Mouse (Mus musculus) forebrain, embryonic 14.5 days (tissue): Measurements from ENCODE around the gene Utp20. TPM values are rescaled to one million over a fixed set of nuclear protein-coding genes. Genes with fewer than 3 reads are reported as not detected.

Experiments used
- ATAC-seq: fragments of 200-750 bp; cut with Nextera tagmentation; 2 replicates; pipeline ENCODE4 v1.8.0; 2017; ENCODE audit warnings: mild to moderate bottlenecking, moderate library complexity
- DNase-seq: peaks from one replicate; pipeline ENCODE4 v3.0.0-alpha.2; 2015; ENCODE audit warnings: low spot score
- H3K27ac ChIP-seq: fragments of 300-500 bp; sonication (generic); 2 replicates; pipeline ENCODE4 v1.5.1; 2014; ENCODE audit warnings: low read depth, mild to moderate bottlenecking, control low read depth, low read length, moderate library complexity
- H3K27me3 ChIP-seq: fragments of 300-500 bp; sonication (generic); replicated peaks from 2 replicates; pipeline ENCODE4 v1.6.1; 2014; ENCODE audit warnings: low read length, control low read depth, mixed read lengths; ENCODE audit not compliant: control insufficient read depth, insufficient read depth
- H3K36me3 ChIP-seq: fragments of 300-500 bp; sonication (generic); 2 replicates; pipeline ENCODE4 v1.6.1; 2014; ENCODE audit warnings: low read length, control low read depth; ENCODE audit not compliant: control insufficient read depth, insufficient read depth
- H3K4me1 ChIP-seq: fragments of 300-500 bp; sonication (generic); 2 replicates; pipeline ENCODE4 v1.6.1; 2014; ENCODE audit warnings: antibody characterized with exemption, low read length, control low read depth; ENCODE audit not compliant: control insufficient read depth, insufficient read depth
- H3K4me2 ChIP-seq: fragments of 300-500 bp; sonication (generic); 2 replicates; pipeline ENCODE4 v1.6.1; 2014; ENCODE audit warnings: mild to moderate bottlenecking, control low read depth, low read length
- H3K4me3 ChIP-seq: fragments of 300-500 bp; sonication (generic); 2 replicates; pipeline ENCODE4 v1.5.1; 2014; ENCODE audit warnings: low read depth, low read length, control low read depth
- H3K9ac ChIP-seq: fragments of 300-500 bp; sonication (generic); 2 replicates; pipeline ENCODE4 v1.6.1; 2014; ENCODE audit warnings: mild to moderate bottlenecking, low read length, control low read depth, moderate library complexity
- H3K9me3 ChIP-seq: fragments of 300-500 bp; sonication (generic); replicated peaks from 2 replicates; pipeline ENCODE4 v1.6.1; 2016; ENCODE audit warnings: low read length, control low read depth, mixed read lengths; ENCODE audit not compliant: control insufficient read depth
- WGBS: fragments of 180-500 bp; shearing (Covaris S2); extraction: QIAGEN DNeasy Blood & Tissue Kit; methylation state at CpG from one replicate; pipeline ENCODE4 v1.1.7; 2014; 5-methylcytosine and 5-hydroxymethylcytosine counted together
- polyA plus RNA-seq: library from polyadenylated mRNA; unstranded; fragments of >200 nt; fragmentation: Nextera tagmentation; extraction: Ambion mirVana; gene quantifications from 2 replicates; pipeline ENCODE4 v1.2.1, GENCODE M21; 2014

The Utp20 gene
- polyA plus RNA-seq, 1 experiment from 2014 or later: 11.7 TPM

GRCm38 (mm10) chr10:88717756-88718025, 108.9 kb downstream of the Utp20 start:
- no peaks in the 10 kb centered on the region for H3K36me3 ChIP-seq
- H3K4me2 ChIP-seq: no peak overlapping the region
- no peak for DNase-seq
- H3K27me3 ChIP-seq: no peaks in the 10 kb centered on the region
- no peak for ATAC-seq
- H3K4me1 ChIP-seq: no peaks in the 10 kb centered on the region
- H3K27ac ChIP-seq: no peak overlapping the region
- no peak overlapping the region for H3K4me3 ChIP-seq
- no peaks in the 10 kb centered on the region for H3K9me3 ChIP-seq
- H3K9ac ChIP-seq: no peak overlapping the region
- 56% methylated on average over 2 of the region's 2 CpGs for WGBS

GRCm38 (mm10) chr10:88716986-88717755, 109.4 kb downstream of the Utp20 start:
- WGBS: 60% methylated on average over 13 of the region's 13 CpGs
- no peak overlapping the region for H3K4me3 ChIP-seq

GRCm38 (mm10) chr10:88715621-88716020, 111.0 kb downstream of the Utp20 start:
- H3K4me3 ChIP-seq: no peak overlapping the region
- no peaks in the 10 kb centered on the region for H3K27me3 ChIP-seq
- no peak for ATAC-seq
- no peak overlapping the region for H3K9ac ChIP-seq
- H3K27ac ChIP-seq: no peak overlapping the region
- H3K36me3 ChIP-seq: no peaks in the 10 kb centered on the region
- WGBS: 68% methylated on average over 6 of the region's 6 CpGs
- no peaks in the 10 kb centered on the region for H3K4me1 ChIP-seq
- no peaks in the 10 kb centered on the region for H3K9me3 ChIP-seq
- no peak for DNase-seq
- H3K4me2 ChIP-seq: no peak overlapping the region

More at GRCm38 (mm10) chr10:88716986-88717755, 109.4 kb downstream of the Utp20 start:
- Histone ChIP-seq H3K9ac (no peak overlapping the region), H3K4me1 (no peaks in the 10 kb centered on the region), H3K27ac (no peak overlapping the region), H3K27me3 (no peaks in the 10 kb centered on the region), H3K4me2 (no peak overlapping the region), H3K36me3 (no peaks in the 10 kb centered on the region), H3K9me3 (no peaks in the 10 kb centered on the region)
- ATAC-seq: no peak
- no peak for DNase-seq

GRCm38 (mm10) chr10:88714744-88715143, 111.9 kb downstream of the Utp20 start:
- no peak overlapping the region for H3K4me3 ChIP-seq

GRCm38 (mm10) chr10:88712359-88712758, 114.2 kb downstream of the Utp20 start:
- Histone ChIP-seq H3K4me2 (no peak overlapping the region), H3K4me3 (no peak overlapping the region), H3K9me3 (no peaks in the 10 kb centered on the region), H3K9ac (no peak overlapping the region), H3K27ac (no peak overlapping the region), H3K36me3 (no peaks in the 10 kb centered on the region), H3K27me3 (no peaks in the 10 kb centered on the region), H3K4me1 (no peaks in the 10 kb centered on the region)
- 84% methylated on average over 6 of the region's 6 CpGs for WGBS
- no peak for ATAC-seq
- DNase-seq: no peak

More at GRCm38 (mm10) chr10:88714744-88715143, 111.9 kb downstream of the Utp20 start:
- H3K27ac ChIP-seq: no peak overlapping the region
- no peaks in the 10 kb centered on the region for H3K4me1 ChIP-seq
- ATAC-seq (no peak), DNase-seq (no peak)
- 85% methylated on average over 4 of the region's 4 CpGs for WGBS
- no peak overlapping the region for H3K4me2 ChIP-seq
- no peaks in the 10 kb centered on the region for H3K9me3 ChIP-seq
- H3K27me3 ChIP-seq: no peaks in the 10 kb centered on the region
- H3K36me3 ChIP-seq: no peaks in the 10 kb centered on the region
- no peak overlapping the region for H3K9ac ChIP-seq

- 63% methylated on average over 10 of the region's 10 CpGs for WGBS
- Histone ChIP-seq H3K9ac (no peak overlapping the region), H3K27ac (no peak overlapping the region), H3K4me2 (no peak overlapping the region), H3K27me3 (no peaks in the 10 kb centered on the region), H3K4me3 (no peak overlapping the region), H3K9me3 (no peaks in the 10 kb centered on the region), H3K36me3 (no peaks in the 10 kb centered on the region), H3K4me1 (no peaks in the 10 kb centered on the region)
- DNase-seq (peak; percentile 31), ATAC-seq (no peak)
Observed at GRCm38 (mm10) chr10:88708671-88709523, 117.7 kb downstream of the Utp20 start.

DNA sequence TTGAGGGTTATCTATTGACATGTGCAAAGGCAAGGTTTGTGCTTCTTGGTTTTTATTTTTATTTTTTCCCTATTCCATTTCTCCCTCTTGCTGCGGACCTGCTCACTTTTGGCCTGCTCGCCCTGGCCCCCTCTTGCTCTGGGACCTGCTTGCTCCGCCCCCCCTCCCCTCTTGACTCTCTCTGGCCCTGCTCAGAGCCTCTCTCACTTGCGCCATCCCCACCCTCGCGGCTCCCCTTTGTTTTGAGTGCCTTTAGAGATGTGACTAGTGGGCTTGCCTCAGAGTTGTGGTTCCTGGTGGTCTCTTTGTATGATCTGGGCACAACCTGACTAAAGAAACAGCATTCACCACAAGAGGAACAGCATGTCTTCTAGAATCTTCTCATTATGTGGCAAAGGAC, 125.7 kb downstream of the Utp20 start:
- no peak overlapping the region for H3K4me3 ChIP-seq
- ATAC-seq (no peak), DNase-seq (no peak)
- no peaks in the 10 kb centered on the region for H3K27me3 ChIP-seq
- WGBS: 81% methylated on average over 6 of the region's 6 CpGs
- H3K36me3 ChIP-seq: no peaks in the 10 kb centered on the region
- no peaks in the 10 kb centered on the region for H3K4me1 ChIP-seq
- H3K27ac ChIP-seq: no peak overlapping the region
- no peak overlapping the region for H3K9ac ChIP-seq
- no peaks in the 10 kb centered on the region for H3K9me3 ChIP-seq
- no peak overlapping the region for H3K4me2 ChIP-seq
